Mouse (Mus musculus) lung, embryonic 15.5 days (tissue): ENCODE results near the gene Cacng2. TPM values are rescaled to one million over a fixed set of nuclear protein-coding genes. Genes with fewer than 3 reads are reported as not detected.

Source experiments
- ATAC-seq: fragments of 200-750 bp; cut with Nextera tagmentation; 2 replicates; pipeline ENCODE4 v1.8.0; 2017; ENCODE audit warnings: moderate number of reproducible peaks, borderline replicate concordance; ENCODE audit not compliant: low FRiP score, low TSS enrichment; ENCODE audit errors: extremely low read depth
- H3K27ac ChIP-seq: fragments of 300-500 bp; sonication (generic); 2 replicates; pipeline ENCODE4 v1.5.1; 2015; ENCODE audit warnings: moderate library complexity, mild to moderate bottlenecking, inconsistent platforms
- H3K27me3 ChIP-seq: fragments of 300-500 bp; sonication (generic); 2 replicates; pipeline ENCODE4 v1.6.1; 2015; ENCODE audit warnings: inconsistent platforms
- H3K36me3 ChIP-seq: fragments of 300-500 bp; sonication (generic); 2 replicates; pipeline ENCODE4 v1.6.1; 2015; ENCODE audit warnings: inconsistent platforms
- H3K4me1 ChIP-seq: fragments of 300-500 bp; sonication (generic); 2 replicates; pipeline ENCODE4 v1.6.1; 2015; ENCODE audit warnings: inconsistent platforms
- H3K4me2 ChIP-seq: fragments of 300-500 bp; sonication (generic); 2 replicates; pipeline ENCODE4 v1.6.1; 2015; ENCODE audit warnings: inconsistent platforms, mild to moderate bottlenecking, moderate library complexity
- H3K4me3 ChIP-seq: fragments of 300-500 bp; sonication (generic); 2 replicates; pipeline ENCODE4 v1.5.1; 2015; ENCODE audit warnings: mild to moderate bottlenecking, inconsistent platforms
- H3K9ac ChIP-seq: fragments of 300-500 bp; sonication (generic); 2 replicates; pipeline ENCODE4 v1.6.1; 2015; ENCODE audit warnings: inconsistent platforms
- H3K9me3 ChIP-seq: fragments of 300-500 bp; sonication (generic); 2 replicates; pipeline ENCODE4 v1.6.1; 2016; ENCODE audit warnings: inconsistent platforms
- WGBS: fragments of 180-500 bp; shearing (Covaris S2); methylation state at CpG from one replicate; pipeline ENCODE4 v1.1.7; 2015; 5-methylcytosine and 5-hydroxymethylcytosine counted together
- polyA plus RNA-seq: library from polyadenylated mRNA; unstranded; fragments of >200 nt; fragmentation: Nextera tagmentation; extraction: Ambion mirVana; gene quantifications from 2 replicates; pipeline ENCODE4 v1.2.1, GENCODE M21; 2015

The Cacng2 gene
- polyA plus RNA-seq, 1 experiment from 2014 or later: not detected

GRCm38 (mm10) chr15:78080326-78080725, 39.5 kb downstream of the Cacng2 start:
- no peak for ATAC-seq
- 74% methylated on average over 4 of the region's 4 CpGs for WGBS
- H3K27ac ChIP-seq: no peak overlapping the region
- H3K9ac ChIP-seq: no peak overlapping the region
- no peaks in the 10 kb centered on the region for H3K36me3 ChIP-seq
- H3K4me3 ChIP-seq: no peak overlapping the region
- H3K4me2 ChIP-seq: no peak overlapping the region
- no peaks in the 10 kb centered on the region for H3K9me3 ChIP-seq
- no peaks in the 10 kb centered on the region for H3K27me3 ChIP-seq
- no peaks in the 10 kb centered on the region for H3K4me1 ChIP-seq

DNA sequence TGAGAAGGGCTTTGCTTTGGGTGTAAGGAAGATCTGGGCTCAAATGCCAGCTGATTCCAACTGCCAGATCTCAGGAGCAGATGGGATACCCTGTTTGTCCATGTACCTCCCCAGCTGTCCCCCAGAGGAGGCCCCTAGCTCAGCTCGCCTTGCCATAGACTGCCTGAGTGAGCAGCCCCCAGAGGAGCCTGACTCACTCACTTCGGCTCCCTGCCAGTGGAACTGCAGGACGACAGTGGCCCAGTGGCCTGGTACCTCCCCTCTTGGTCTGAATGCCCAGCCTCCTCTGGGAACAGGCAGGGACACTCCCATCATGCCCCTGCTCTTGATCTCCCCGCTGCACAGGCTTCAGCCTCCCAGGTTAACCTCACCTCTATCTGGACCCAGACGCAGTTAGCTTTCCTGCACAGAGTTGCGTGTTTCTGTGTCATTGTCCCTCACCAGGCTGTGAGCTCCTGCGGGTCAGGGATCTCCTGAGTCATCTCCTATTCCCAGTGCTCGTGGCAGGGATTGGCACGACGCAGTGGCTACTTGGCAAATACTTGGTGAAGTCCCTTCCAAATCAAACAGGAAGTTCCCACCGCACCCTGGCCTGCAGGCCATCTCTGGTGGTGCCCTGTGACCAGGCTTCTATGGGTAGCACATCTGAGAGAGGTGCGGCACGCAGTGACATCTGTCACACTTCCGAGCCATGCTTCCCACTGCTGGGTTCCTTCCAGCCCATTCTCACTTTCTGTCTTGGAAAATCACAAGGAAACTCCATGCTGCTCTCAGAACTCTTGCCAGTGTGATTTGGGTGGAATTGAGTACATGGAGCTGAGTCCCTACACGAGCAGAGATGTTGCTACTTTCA, 40.8 kb downstream of the Cacng2 start:
- Histone ChIP-seq H3K4me2 (no peak overlapping the region), H3K9ac (no peak overlapping the region), H3K27ac (no peak overlapping the region), H3K27me3 (no peaks in the 10 kb centered on the region), H3K36me3 (no peaks in the 10 kb centered on the region), H3K4me1 (no peaks in the 10 kb centered on the region), H3K4me3 (no peak overlapping the region), H3K9me3 (no peaks in the 10 kb centered on the region)
- ATAC-seq: no peak; the same call in 1 of the 2 replicates
- whole genome bisulfite sequencing: 64% methylated on average over 15 of the region's 15 CpGs

DNA sequence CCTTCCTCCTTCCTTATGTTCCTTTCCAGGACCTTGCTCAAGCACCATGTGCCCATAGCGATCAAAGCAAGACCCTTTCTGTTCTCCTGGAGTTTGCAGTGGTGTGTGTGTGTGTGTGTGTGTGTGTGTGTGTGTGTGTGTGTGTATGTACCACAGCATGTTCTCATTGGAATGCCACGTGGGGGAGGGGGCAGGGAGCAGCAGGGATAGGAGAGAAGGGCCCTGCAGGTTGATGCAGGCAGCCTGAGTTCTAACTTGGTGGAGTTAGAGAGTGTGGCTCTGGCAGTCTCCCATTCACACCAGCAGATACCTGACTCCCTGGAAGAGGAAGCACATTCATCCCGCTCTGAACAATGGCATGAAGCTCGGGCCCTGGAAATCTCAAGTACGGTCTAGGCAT, 41.6 kb downstream of the Cacng2 start:
- H3K27me3 ChIP-seq: no peaks in the 10 kb centered on the region
- no peak overlapping the region for H3K4me3 ChIP-seq
- H3K9me3 ChIP-seq: no peaks in the 10 kb centered on the region
- no peak for ATAC-seq
- no peaks in the 10 kb centered on the region for H3K4me1 ChIP-seq
- no peak overlapping the region for H3K4me2 ChIP-seq
- H3K36me3 ChIP-seq: no peaks in the 10 kb centered on the region
- WGBS: 59% methylated on average over 4 of the region's 5 CpGs
- H3K27ac ChIP-seq: no peak overlapping the region
- H3K9ac ChIP-seq: no peak overlapping the region

DNA sequence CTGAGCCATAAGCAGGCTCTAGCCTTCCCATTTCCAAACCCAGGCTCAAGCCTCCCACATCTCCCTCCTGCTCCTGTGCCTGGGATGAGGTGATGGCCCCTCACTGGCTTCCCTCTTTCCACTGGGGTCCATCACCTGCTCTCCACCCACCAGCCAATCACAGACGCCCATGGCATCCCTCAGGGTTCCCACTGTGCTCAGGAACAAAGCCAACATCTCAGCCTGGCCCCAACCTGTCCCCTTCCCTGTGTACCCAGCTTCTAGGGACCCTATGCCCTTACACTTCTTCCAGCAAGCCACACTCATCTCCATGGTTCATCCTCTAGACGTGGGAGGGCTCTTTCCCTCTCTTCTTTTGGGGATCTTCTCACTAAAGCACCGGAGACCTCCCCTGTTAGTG, 43.9 kb downstream of the Cacng2 start:
- Histone ChIP-seq H3K4me2 (no peak overlapping the region), H3K27ac (no peak overlapping the region), H3K36me3 (no peaks in the 10 kb centered on the region), H3K9ac (no peak overlapping the region), H3K9me3 (no peaks in the 10 kb centered on the region), H3K27me3 (no peaks in the 10 kb centered on the region), H3K4me1 (no peaks in the 10 kb centered on the region), H3K4me3 (no peak overlapping the region)
- WGBS: 42% methylated on average over 3 of the region's 3 CpGs
- no peak for ATAC-seq

- ATAC-seq: no peak
- H3K36me3 ChIP-seq: no peaks in the 10 kb centered on the region
- H3K27ac ChIP-seq: no peak overlapping the region
- WGBS: 81% methylated on average over 7 of the region's 7 CpGs
- H3K4me1 ChIP-seq: no peaks in the 10 kb centered on the region
- no peaks in the 10 kb centered on the region for H3K27me3 ChIP-seq
- H3K9ac ChIP-seq: no peak overlapping the region
- no peaks in the 10 kb centered on the region for H3K9me3 ChIP-seq
- H3K4me3 ChIP-seq: no peak overlapping the region
- no peak overlapping the region for H3K4me2 ChIP-seq
Observed at GRCm38 (mm10) chr15:78073109-78073508, 46.7 kb downstream of the Cacng2 start.

DNA sequence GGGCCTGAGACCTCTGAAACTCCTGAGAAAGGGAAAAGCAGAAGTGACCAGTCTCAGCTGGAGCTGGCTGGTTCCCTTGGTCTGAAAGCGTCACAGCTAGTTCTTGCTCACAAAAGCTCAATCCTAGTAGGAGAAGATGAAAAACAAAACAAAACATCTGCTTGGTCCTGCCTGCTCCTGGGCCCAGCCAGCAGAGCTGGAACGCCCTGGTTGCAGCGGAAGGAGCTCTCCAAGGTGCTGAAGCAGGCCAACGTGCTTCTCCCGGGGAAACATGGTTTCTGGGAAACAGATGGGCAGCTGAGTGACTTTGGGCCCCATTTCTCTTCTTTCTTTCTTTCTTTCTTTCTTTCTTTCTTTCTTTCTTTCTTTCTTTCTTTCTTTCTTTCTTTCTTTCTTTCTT, 53.4 kb downstream of the Cacng2 start:
- no peak overlapping the region for H3K4me3 ChIP-seq
- H3K27me3 ChIP-seq: no peaks in the 10 kb centered on the region
- no peak overlapping the region for H3K9ac ChIP-seq
- no peaks in the 10 kb centered on the region for H3K4me1 ChIP-seq
- H3K36me3 ChIP-seq: no peaks in the 10 kb centered on the region
- WGBS: under 1% methylated on average over 5 of the region's 5 CpGs
- H3K4me2 ChIP-seq: no peak overlapping the region
- ATAC-seq: no peak
- H3K27ac ChIP-seq: no peak overlapping the region
- H3K9me3 ChIP-seq: no peaks in the 10 kb centered on the region

GRCm38 (mm10) chr15:78065541-78065940, 54.3 kb downstream of the Cacng2 start:
- no peaks in the 10 kb centered on the region for H3K4me1 ChIP-seq
- no peaks in the 10 kb centered on the region for H3K9me3 ChIP-seq
- no peak overlapping the region for H3K9ac ChIP-seq
- no peaks in the 10 kb centered on the region for H3K27me3 ChIP-seq
- H3K4me2 ChIP-seq: no peak overlapping the region
- 87% methylated on average over 5 of the region's 5 CpGs for WGBS
- H3K27ac ChIP-seq: no peak overlapping the region
- no peak for ATAC-seq
- no peak overlapping the region for H3K4me3 ChIP-seq
- no peaks in the 10 kb centered on the region for H3K36me3 ChIP-seq

DNA sequence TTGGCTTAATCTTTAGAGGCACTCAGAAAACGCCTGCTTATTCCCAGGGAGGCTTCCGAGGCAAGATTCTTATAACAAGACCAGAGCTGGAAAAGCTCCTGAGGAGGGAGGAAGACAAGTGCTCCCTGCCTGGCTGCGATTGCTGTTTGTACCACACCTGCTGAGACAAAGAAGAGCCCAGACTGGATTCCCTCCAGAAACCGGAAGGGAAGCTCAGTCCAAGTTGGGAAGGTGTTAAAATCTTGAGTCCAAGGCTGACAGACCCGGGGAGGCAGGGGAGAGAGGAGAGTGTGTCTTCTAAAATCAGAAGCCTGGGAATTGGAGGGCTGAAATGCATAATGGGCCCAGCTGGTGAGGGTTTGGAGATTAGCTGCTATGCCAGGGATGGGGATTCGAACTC, 55.5 kb downstream of the Cacng2 start:
- ATAC-seq: no peak
- Histone ChIP-seq H3K9me3 (no peaks in the 10 kb centered on the region), H3K4me1 (no peaks in the 10 kb centered on the region), H3K27me3 (no peaks in the 10 kb centered on the region), H3K9ac (no peak overlapping the region), H3K36me3 (no peaks in the 10 kb centered on the region), H3K4me3 (no peak overlapping the region), H3K4me2 (no peak overlapping the region), H3K27ac (no peak overlapping the region)
- 45% methylated on average over 6 of the region's 6 CpGs for WGBS

- Histone ChIP-seq H3K36me3 (no peaks in the 10 kb centered on the region), H3K27me3 (no peaks in the 10 kb centered on the region), H3K4me2 (no peak overlapping the region), H3K4me3 (no peak overlapping the region), H3K9me3 (no peaks in the 10 kb centered on the region), H3K4me1 (no peaks in the 10 kb centered on the region), H3K9ac (no peak overlapping the region), H3K27ac (no peak overlapping the region)
- 66% methylated on average over 14 of the region's 14 CpGs for WGBS
- ATAC-seq: no peak
Observed at GRCm38 (mm10) chr15:78062467-78062866, 57.4 kb downstream of the Cacng2 start.

GRCm38 (mm10) chr15:78056930-78057329, 62.9 kb downstream of the Cacng2 start:
- Histone ChIP-seq H3K9ac (no peak overlapping the region), H3K27me3 (no peaks in the 10 kb centered on the region), H3K36me3 (no peaks in the 10 kb centered on the region), H3K4me1 (no peaks in the 10 kb centered on the region), H3K4me2 (no peak overlapping the region), H3K4me3 (no peak overlapping the region), H3K9me3 (no peaks in the 10 kb centered on the region), H3K27ac (no peak overlapping the region)
- ATAC-seq: no peak
- WGBS: 64% methylated on average over 1 of the region's 1 CpGs

DNA sequence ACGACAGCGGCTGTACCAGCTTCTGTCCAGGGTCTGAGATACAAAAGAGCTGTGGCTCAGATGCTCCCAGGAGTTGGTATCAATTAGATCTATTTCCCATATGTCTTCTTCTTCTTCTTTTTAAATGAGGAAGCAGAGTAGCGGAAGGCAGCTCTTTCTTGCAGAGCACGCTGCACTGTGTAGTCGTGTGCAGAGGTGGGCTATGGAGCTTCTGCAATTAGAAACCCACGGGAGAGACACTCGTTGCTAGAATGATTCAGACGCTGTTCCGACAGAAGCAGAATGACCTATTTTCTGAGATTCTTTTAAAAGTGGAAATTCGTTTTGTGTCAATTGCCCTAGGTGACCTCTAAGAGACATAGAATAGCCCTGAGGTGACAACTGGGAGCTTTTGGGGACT, 69.1 kb downstream of the Cacng2 start:
- WGBS: 82% methylated on average over 10 of the region's 10 CpGs
- no peaks in the 10 kb centered on the region for H3K36me3 ChIP-seq
- no peak overlapping the region for H3K4me2 ChIP-seq
- H3K27me3 ChIP-seq: no peaks in the 10 kb centered on the region
- H3K4me1 ChIP-seq: no peaks in the 10 kb centered on the region
- H3K27ac ChIP-seq: no peak overlapping the region
- H3K9me3 ChIP-seq: no peaks in the 10 kb centered on the region
- no peak for ATAC-seq
- no peak overlapping the region for H3K9ac ChIP-seq
- H3K4me3 ChIP-seq: no peak overlapping the region

DNA sequence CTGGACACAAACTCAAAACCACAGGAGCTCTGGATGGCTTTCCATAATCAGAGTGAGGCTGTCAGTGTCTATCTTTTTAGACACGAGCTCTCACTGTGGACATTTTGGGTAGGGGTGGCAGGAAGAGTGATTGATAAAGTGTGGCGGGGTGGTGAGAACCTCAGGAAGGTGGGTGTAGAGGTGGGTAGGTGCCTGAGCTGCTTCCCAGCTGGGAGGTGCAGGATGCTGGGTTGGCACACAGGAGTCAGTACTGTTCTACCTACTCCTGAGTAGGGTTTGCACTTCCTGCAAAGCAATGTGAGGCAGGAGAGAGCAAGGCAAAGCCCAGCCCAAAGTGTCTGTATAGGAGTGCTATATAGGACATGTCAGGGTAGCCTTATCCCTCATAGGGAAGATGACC, 69.9 kb downstream of the Cacng2 start:
- WGBS: 63% methylated on average over 2 of the region's 2 CpGs
- no peak overlapping the region for H3K9ac ChIP-seq
- no peaks in the 10 kb centered on the region for H3K4me1 ChIP-seq
- H3K9me3 ChIP-seq: no peaks in the 10 kb centered on the region
- H3K36me3 ChIP-seq: no peaks in the 10 kb centered on the region
- H3K4me3 ChIP-seq: no peak overlapping the region
- ATAC-seq: no peak
- H3K4me2 ChIP-seq: no peak overlapping the region
- no peak overlapping the region for H3K27ac ChIP-seq
- H3K27me3 ChIP-seq: no peaks in the 10 kb centered on the region

- H3K4me1 ChIP-seq: no peaks in the 10 kb centered on the region
- H3K4me3 ChIP-seq: no peak overlapping the region
- H3K27ac ChIP-seq: no peak overlapping the region
- ATAC-seq: no peak
- 59% methylated on average over 7 of the region's 7 CpGs for WGBS
- H3K36me3 ChIP-seq: no peaks in the 10 kb centered on the region
- H3K9me3 ChIP-seq: no peaks in the 10 kb centered on the region
- no peaks in the 10 kb centered on the region for H3K27me3 ChIP-seq
- no peak overlapping the region for H3K4me2 ChIP-seq
- H3K9ac ChIP-seq: no peak overlapping the region
Observed at GRCm38 (mm10) chr15:78045842-78046241, 74.0 kb downstream of the Cacng2 start.
